Mouse (Mus musculus): ENCODE results near the gene Neurod2. TPM values are rescaled to one million over a fixed set of nuclear protein-coding genes. Genes with fewer than 3 reads are reported as not detected.

The Neurod2 gene
- polyA plus RNA-seq, 1 experiment: not detected

GRCm38 (mm10) chr11:98290906-98291305 lies 38.5 kb downstream of the Neurod2 start:
- Histone ChIP-seq H3K4me1 (ENCODE audit: control insufficient read depth, insufficient read depth, insufficient read length, low read length) (peaks cover 2% of the 10 kb centered on the region; the same call in 1 of the 2 replicates), H3K27ac (replicated peaks; ENCODE audit: low read depth, low read length) (no peak overlapping the region), H3K4me3 (ENCODE audit: insufficient read depth, low read depth, low read length) (no peak overlapping the region)

- Histone ChIP-seq H3K4me3 (ENCODE audit: insufficient read depth, low read depth, low read length) (no peak overlapping the region), H3K4me1 (ENCODE audit: control insufficient read depth, insufficient read depth, insufficient read length, low read length) (peaks cover 2% of the 10 kb centered on the region; the same call in 1 of the 2 replicates), H3K27ac (replicated peaks; ENCODE audit: low read depth, low read length) (no peak overlapping the region)
Observed at GRCm38 (mm10) chr11:98289873-98290272, 39.6 kb downstream of the Neurod2 start.

- Histone ChIP-seq H3K27ac (replicated peaks; ENCODE audit: low read depth, low read length) (no peak overlapping the region), H3K4me1 (ENCODE audit: control insufficient read depth, insufficient read depth, insufficient read length, low read length) (no peaks in the 10 kb centered on the region), H3K4me3 (ENCODE audit: insufficient read depth, low read depth, low read length) (no peak overlapping the region)
Observed at GRCm38 (mm10) chr11:98287961-98288360, 41.5 kb downstream of the Neurod2 start.

GRCm38 (mm10) chr11:98287531-98287930 lies 41.9 kb downstream of the Neurod2 start:
- Histone ChIP-seq H3K4me1 (ENCODE audit: control insufficient read depth, insufficient read depth, insufficient read length, low read length) (no peaks in the 10 kb centered on the region), H3K27ac (replicated peaks; ENCODE audit: low read depth, low read length) (no peak overlapping the region), H3K4me3 (ENCODE audit: insufficient read depth, low read depth, low read length) (no peak overlapping the region)

GRCm38 (mm10) chr11:98285368-98285767 lies 44.1 kb downstream of the Neurod2 start:
- H3K27ac ChIP-seq (replicated peaks; ENCODE audit: low read depth, low read length): no peak overlapping the region
- no peaks in the 10 kb centered on the region for H3K4me1 ChIP-seq (ENCODE audit: control insufficient read depth, insufficient read depth, insufficient read length, low read length)
- H3K4me3 ChIP-seq (ENCODE audit: insufficient read depth, low read depth, low read length): no peak overlapping the region

GRCm38 (mm10) chr11:98284230-98284629 lies 45.2 kb downstream of the Neurod2 start:
- Histone ChIP-seq H3K27ac (replicated peaks; ENCODE audit: low read depth, low read length) (no peak overlapping the region), H3K4me1 (ENCODE audit: control insufficient read depth, insufficient read depth, insufficient read length, low read length) (no peaks in the 10 kb centered on the region), H3K4me3 (ENCODE audit: insufficient read depth, low read depth, low read length) (no peak overlapping the region)

- Histone ChIP-seq H3K4me3 (ENCODE audit: insufficient read depth, low read depth, low read length) (no peak overlapping the region), H3K4me1 (ENCODE audit: control insufficient read depth, insufficient read depth, insufficient read length, low read length) (no peaks in the 10 kb centered on the region), H3K27ac (replicated peaks; ENCODE audit: low read depth, low read length) (no peak overlapping the region)
Observed at GRCm38 (mm10) chr11:98283740-98284139, 45.7 kb downstream of the Neurod2 start.

Other genes starting within 250 kb of the Neurod2 start
- 12.7 and 14.1 TPM in 2 replicates for gene Fbxl20, start 179.2 kb downstream of the Neurod2 start, polyA plus RNA-seq (2012; ENCODE audit: insufficient read depth, insufficient read length, missing spikeins)
- 17.7 and 24.4 TPM in 2 replicates for gene Med1, start 136.4 kb downstream of the Neurod2 start, polyA plus RNA-seq (2012; ENCODE audit: insufficient read depth, insufficient read length, missing spikeins)
- 14.2 and 15.0 TPM in 2 replicates for gene Cdk12, start 126.6 kb downstream of the Neurod2 start, polyA plus RNA-seq (2012; ENCODE audit: insufficient read depth, insufficient read length, missing spikeins)
- gene Ppp1r1b, start 18.8 kb upstream of the Neurod2 start, polyA plus RNA-seq (2012; ENCODE audit: insufficient read depth, insufficient read length, missing spikeins): not detected in 2 replicates
- gene Stard3, start 28.7 kb upstream of the Neurod2 start, polyA plus RNA-seq (2012; ENCODE audit: insufficient read depth, insufficient read length, missing spikeins): 5.3 and 8.1 TPM in 2 replicates
- 41.6 and 83.6 TPM in 2 replicates for gene Tcap, start 54.2 kb upstream of the Neurod2 start, polyA plus RNA-seq (2012; ENCODE audit: insufficient read depth, insufficient read length, missing spikeins)
- gene Pnmt, start 56.8 kb upstream of the Neurod2 start, polyA plus RNA-seq (2012; ENCODE audit: insufficient read depth, insufficient read length, missing spikeins): not detected in 2 replicates
- 2.1 and 2.4 TPM in 2 replicates for gene Pgap3, start 70.8 kb upstream of the Neurod2 start, polyA plus RNA-seq (2012; ENCODE audit: insufficient read depth, insufficient read length, missing spikeins)
- gene Erbb2, start 82.8 kb upstream of the Neurod2 start, polyA plus RNA-seq (2012; ENCODE audit: insufficient read depth, insufficient read length, missing spikeins): 0.50 and 1.9 TPM in 2 replicates
- gene Mien1, start 109.3 kb upstream of the Neurod2 start, polyA plus RNA-seq (2012; ENCODE audit: insufficient read depth, insufficient read length, missing spikeins): 98.2 and 141 TPM in 2 replicates
- gene Grb7, start 116.7 kb upstream of the Neurod2 start, polyA plus RNA-seq (2012; ENCODE audit: insufficient read depth, insufficient read length, missing spikeins): 0.59 and 1.0 TPM in 2 replicates
- gene Ikzf3, start 216.4 kb upstream of the Neurod2 start, polyA plus RNA-seq (2012; ENCODE audit: insufficient read depth, insufficient read length, missing spikeins): not detected in 2 replicates
- 2.2 and 2.3 TPM in 2 replicates for gene Zpbp2, start 221.4 kb upstream of the Neurod2 start, polyA plus RNA-seq (2012; ENCODE audit: insufficient read depth, insufficient read length, missing spikeins)

Data from brown adipose tissue, adult 24 weeks (tissue).